Mouse (Mus musculus): ENCODE data around the gene Lyve1. TPM values are rescaled to one million over a fixed set of nuclear protein-coding genes. Genes with fewer than 3 reads are reported as not detected.
"Not testable (repeated sequence)": the region's sequence is repeated elsewhere in the genome, so short reads cannot be mapped to it uniquely, and the experiment has no call there.

Lyve1 gene
- 5.7 and 6.7 TPM in 2 replicates for polyA plus RNA-seq (2015; fragmentation: Nextera tagmentation; extraction: Ambion mirVana)

DNA sequence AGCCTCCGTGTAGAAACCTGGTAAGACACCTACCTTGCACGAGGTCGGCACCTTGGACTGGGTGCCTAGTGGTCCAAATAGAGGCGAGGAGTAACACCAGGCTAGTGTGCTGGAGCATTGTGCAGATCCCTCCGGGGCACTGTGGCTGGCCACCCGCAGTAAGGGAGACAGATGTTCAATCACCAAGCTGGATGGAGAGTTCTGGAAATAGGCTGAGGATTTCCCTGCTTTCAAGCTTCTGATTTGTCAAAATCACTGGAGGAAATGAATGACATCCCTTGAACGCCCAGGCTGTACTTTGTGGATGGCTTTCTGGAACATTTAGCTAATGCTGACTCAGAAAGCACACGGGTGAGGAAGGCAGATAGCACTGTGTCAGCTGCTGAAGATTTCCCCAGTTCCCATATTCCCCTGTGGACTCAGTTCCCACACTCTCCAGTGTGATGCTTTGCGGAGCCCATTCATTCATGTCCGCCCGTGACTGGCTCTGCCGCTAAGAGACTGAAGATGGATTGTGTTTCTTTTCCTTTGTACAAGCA, at the start of gene Lyve1:
Gene Lyve1, minus strand, starts transcription at position 489 of the 539 bp plus-strand sequence.
- no peaks in the 10 kb centered on the region for H3K27me3 ChIP-seq (replicated peaks)
- no peak for ATAC-seq (ENCODE audit: low FRiP score)
- H3K9ac ChIP-seq (replicated peaks) = no peak within 1 kb of the TSS
- no peak within 1 kb of the TSS for H3K4me2 ChIP-seq
- H3K4me1 ChIP-seq = peaks cover 12% of the 10 kb centered on the region; the same call in 1 of the 2 replicates
- H3K27ac ChIP-seq (replicated peaks) = no peak within 1 kb of the TSS
- no peak within 1 kb of the TSS for H3K4me3 ChIP-seq (replicated peaks)
- WGBS = 56% methylated on average over 12 of the region's 12 CpGs
- H3K36me3 ChIP-seq = no peaks in the 10 kb centered on the region
- H3K9me3 ChIP-seq (replicated peaks) = no peaks in the 10 kb centered on the region

- no peak overlapping the region for H3K27ac ChIP-seq (replicated peaks)
- ATAC-seq (ENCODE audit: low FRiP score) = no peak
- no peaks in the 10 kb centered on the region for H3K36me3 ChIP-seq
- H3K4me2 ChIP-seq = no peak overlapping the region
- no peaks in the 10 kb centered on the region for H3K9me3 ChIP-seq (replicated peaks)
- H3K9ac ChIP-seq (replicated peaks) = no peak overlapping the region
- no peaks in the 10 kb centered on the region for H3K4me1 ChIP-seq
- 83% methylated on average over 8 of the region's 8 CpGs for WGBS
- H3K4me3 ChIP-seq (replicated peaks) = no peak overlapping the region
- no peaks in the 10 kb centered on the region for H3K27me3 ChIP-seq (replicated peaks)
Measured at GRCm38 (mm10) chr7:110908209-110909144, 45.4 kb upstream of the Lyve1 start.

DNA sequence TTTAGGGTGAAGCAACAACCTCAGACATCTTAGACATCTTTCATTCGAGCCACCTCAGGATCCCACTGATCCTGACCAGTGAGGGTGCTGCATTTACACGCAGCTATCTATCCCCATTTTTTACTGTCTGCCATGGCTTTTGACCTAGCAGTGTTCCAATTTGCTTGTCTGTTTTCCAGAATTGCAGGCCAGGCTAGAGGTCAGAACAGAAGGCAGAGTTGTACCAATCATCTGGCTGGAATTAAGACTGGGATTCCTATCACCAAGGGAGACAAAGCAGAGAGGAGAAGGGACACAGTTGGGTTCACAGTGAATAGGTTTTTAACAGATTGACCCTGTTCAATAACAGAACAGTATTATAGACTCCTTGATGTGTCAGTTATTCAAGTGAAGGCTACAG, 43.5 kb upstream of the Lyve1 start:
- 82% methylated on average over 2 of the region's 2 CpGs for WGBS
- ATAC-seq (ENCODE audit: low FRiP score) = no peak
- no peak overlapping the region for H3K27ac ChIP-seq (replicated peaks)
- H3K4me3 ChIP-seq (replicated peaks) = no peak overlapping the region
- H3K9me3 ChIP-seq (replicated peaks) = no peaks in the 10 kb centered on the region
- H3K27me3 ChIP-seq (replicated peaks) = no peaks in the 10 kb centered on the region
- no peaks in the 10 kb centered on the region for H3K36me3 ChIP-seq
- no peaks in the 10 kb centered on the region for H3K4me1 ChIP-seq
- H3K4me2 ChIP-seq = no peak overlapping the region
- H3K9ac ChIP-seq (replicated peaks) = no peak overlapping the region

DNA sequence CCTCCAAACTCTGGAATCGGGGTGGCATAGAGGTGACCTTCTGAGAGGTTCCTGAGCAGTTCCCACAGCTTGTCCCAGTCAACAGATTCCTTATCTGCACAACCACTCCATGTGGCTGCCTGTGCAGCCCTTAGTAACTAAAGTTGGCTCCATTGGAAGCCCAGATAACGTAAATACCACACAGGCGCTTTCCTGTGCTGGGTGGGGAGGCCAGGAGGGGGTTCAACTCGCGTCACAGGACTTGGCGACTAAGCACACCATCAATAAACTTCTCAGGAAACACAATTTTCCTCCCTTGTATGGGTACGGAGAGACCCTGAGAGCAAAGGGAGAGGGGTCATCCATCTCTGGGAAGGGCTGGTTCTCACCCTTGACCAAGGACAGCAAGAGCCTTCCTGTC, 40.2 kb upstream of the Lyve1 start:
- no peak for ATAC-seq (ENCODE audit: low FRiP score)
- 74% methylated on average over 7 of the region's 7 CpGs for WGBS
- no peaks in the 10 kb centered on the region for H3K36me3 ChIP-seq

GRCm38 (mm10) chr7:110897202-110897601, 34.2 kb upstream of the Lyve1 start:
- Histone ChIP-seq H3K9me3 (replicated peaks) (no peaks in the 10 kb centered on the region), H3K4me3 (replicated peaks) (no peak overlapping the region), H3K9ac (replicated peaks) (no peak overlapping the region), H3K4me1 (no peaks in the 10 kb centered on the region), H3K27me3 (replicated peaks) (no peaks in the 10 kb centered on the region), H3K4me2 (no peak overlapping the region), H3K27ac (replicated peaks) (no peak overlapping the region), H3K36me3 (no peaks in the 10 kb centered on the region)
- 90% methylated on average over 8 of the region's 8 CpGs for WGBS
- ATAC-seq (ENCODE audit: low FRiP score) = no peak

More for the DNA sequence above, 40.2 kb upstream of the Lyve1 start:
- Histone ChIP-seq H3K9me3 (replicated peaks) (no peaks in the 10 kb centered on the region), H3K9ac (replicated peaks) (no peak overlapping the region), H3K4me3 (replicated peaks) (no peak overlapping the region), H3K4me1 (no peaks in the 10 kb centered on the region), H3K27ac (replicated peaks) (no peak overlapping the region), H3K27me3 (replicated peaks) (no peaks in the 10 kb centered on the region), H3K4me2 (no peak overlapping the region)

DNA sequence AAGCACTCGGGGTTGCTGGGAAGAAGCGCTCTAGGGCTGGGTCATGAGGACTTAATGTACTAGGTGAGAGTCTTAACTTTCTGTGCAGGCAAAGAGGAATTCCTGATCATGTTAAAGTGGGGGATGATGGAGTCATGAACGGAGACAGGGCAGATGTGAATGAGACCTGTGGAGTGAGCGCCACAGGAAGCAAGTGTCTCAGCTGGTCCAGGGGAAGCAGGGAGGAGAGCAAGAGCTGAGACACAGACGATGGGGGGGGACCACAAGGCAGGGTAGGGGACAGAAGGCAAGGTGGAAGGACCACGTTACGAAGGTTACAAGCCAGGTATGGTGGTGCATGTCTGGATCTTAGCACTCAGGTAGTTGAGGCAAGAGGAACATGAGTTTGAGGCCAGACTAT, 33.4 kb upstream of the Lyve1 start:
- 94% methylated on average over 7 of the region's 7 CpGs for WGBS
- Histone ChIP-seq H3K4me3 (replicated peaks) (no peak overlapping the region), H3K4me1 (no peaks in the 10 kb centered on the region), H3K4me2 (no peak overlapping the region), H3K36me3 (no peaks in the 10 kb centered on the region), H3K27me3 (replicated peaks) (no peaks in the 10 kb centered on the region), H3K9me3 (replicated peaks) (no peaks in the 10 kb centered on the region), H3K27ac (replicated peaks) (no peak overlapping the region), H3K9ac (replicated peaks) (no peak overlapping the region)
- no peak for ATAC-seq (ENCODE audit: low FRiP score)

DNA sequence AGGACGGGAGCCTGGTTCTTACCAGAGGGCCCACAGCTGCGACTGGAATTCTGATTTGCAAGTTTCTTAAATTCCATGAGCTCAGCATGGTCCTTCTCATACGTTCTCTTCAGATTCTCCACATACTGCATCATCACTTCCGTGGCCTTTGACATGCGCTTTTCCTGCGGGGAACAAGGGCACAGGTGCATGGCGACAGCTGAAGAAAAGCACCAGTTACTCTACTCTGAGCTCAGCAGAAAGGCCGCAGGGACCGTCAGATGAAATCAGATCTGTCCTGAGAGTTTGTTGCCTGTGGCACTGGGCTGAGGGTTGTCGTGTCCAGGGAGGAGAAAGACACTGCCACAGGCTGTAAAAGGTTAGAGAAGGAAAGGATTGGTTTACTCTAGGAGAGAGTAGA, 32.7 kb upstream of the Lyve1 start:
- not testable (repeated sequence) for H3K4me2 ChIP-seq; ATAC-seq (ENCODE audit: low FRiP score); H3K9me3 ChIP-seq (replicated peaks); H3K9ac ChIP-seq (replicated peaks); H3K4me3 ChIP-seq (replicated peaks); H3K4me1 ChIP-seq; H3K36me3 ChIP-seq; H3K27ac ChIP-seq (replicated peaks); H3K27me3 ChIP-seq (replicated peaks)
- 88% methylated on average over 10 of the region's 10 CpGs for WGBS

GRCm38 (mm10) chr7:110894673-110895072, 31.6 kb upstream of the Lyve1 start:
- no peak overlapping the region for H3K4me3 ChIP-seq (replicated peaks)
- WGBS = 88% methylated on average over 9 of the region's 9 CpGs
- H3K4me2 ChIP-seq = no peak overlapping the region
- no peak overlapping the region for H3K9ac ChIP-seq (replicated peaks)
- H3K27ac ChIP-seq (replicated peaks) = no peak overlapping the region
- H3K4me1 ChIP-seq = no peaks in the 10 kb centered on the region
- no peaks in the 10 kb centered on the region for H3K27me3 ChIP-seq (replicated peaks)
- H3K36me3 ChIP-seq = no peaks in the 10 kb centered on the region
- H3K9me3 ChIP-seq (replicated peaks) = no peaks in the 10 kb centered on the region
- ATAC-seq (ENCODE audit: low FRiP score) = no peak

- Histone ChIP-seq H3K27ac (replicated peaks) (no peak overlapping the region), H3K4me3 (replicated peaks) (no peak overlapping the region), H3K9ac (replicated peaks) (no peak overlapping the region), H3K36me3 (no peaks in the 10 kb centered on the region), H3K9me3 (replicated peaks) (no peaks in the 10 kb centered on the region), H3K4me1 (no peaks in the 10 kb centered on the region), H3K4me2 (no peak overlapping the region), H3K27me3 (replicated peaks) (no peaks in the 10 kb centered on the region)
- WGBS = 83% methylated on average over 10 of the region's 10 CpGs
- no peak for ATAC-seq (ENCODE audit: low FRiP score)
Measured at GRCm38 (mm10) chr7:110893943-110894610, 31.0 kb upstream of the Lyve1 start.

- no peak overlapping the region for H3K27ac ChIP-seq (replicated peaks)
- no peaks in the 10 kb centered on the region for H3K9me3 ChIP-seq (replicated peaks)
- H3K9ac ChIP-seq (replicated peaks) = no peak overlapping the region
- 81% methylated on average over 9 of the region's 9 CpGs for WGBS
- no peak for ATAC-seq (ENCODE audit: low FRiP score)
- no peaks in the 10 kb centered on the region for H3K27me3 ChIP-seq (replicated peaks)
- no peak overlapping the region for H3K4me3 ChIP-seq (replicated peaks)
- H3K4me2 ChIP-seq = no peak overlapping the region
- H3K36me3 ChIP-seq = no peaks in the 10 kb centered on the region
- no peaks in the 10 kb centered on the region for H3K4me1 ChIP-seq
Measured at GRCm38 (mm10) chr7:110891501-110891986, 28.5 kb upstream of the Lyve1 start.

GRCm38 (mm10) chr7:110881746-110882333, 18.8 kb upstream of the Lyve1 start:
- Histone ChIP-seq H3K9ac (replicated peaks) (no peak overlapping the region), H3K4me2 (no peak overlapping the region), H3K27me3 (replicated peaks) (no peaks in the 10 kb centered on the region), H3K4me3 (replicated peaks) (no peak overlapping the region), H3K4me1 (no peaks in the 10 kb centered on the region), H3K36me3 (no peaks in the 10 kb centered on the region), H3K27ac (replicated peaks) (no peak overlapping the region), H3K9me3 (replicated peaks) (no peaks in the 10 kb centered on the region)
- 86% methylated on average over 2 of the region's 2 CpGs for WGBS
- no peak for ATAC-seq (ENCODE audit: low FRiP score)

All from neural tube, embryonic 15.5 days (tissue).